Mouse (Mus musculus) bone marrow, adult 2 months (tissue): ENCODE measurements around the gene Cyp1b1. TPM values are rescaled to one million over a fixed set of nuclear protein-coding genes. Genes with fewer than 3 reads are reported as not detected.
A peak's percentile ranks its signal among the peaks of the same experiment; 100 is the strongest.

Experiments used
- H3K27ac ChIP-seq: fragments of 200-500 bp; 2 replicates; pipeline ENCODE4 v1.5.1; 2012; ENCODE audit warnings: low read depth, mild to moderate bottlenecking, control low read depth, inconsistent platforms, low read length; ENCODE audit not compliant: control insufficient read depth, poor library complexity, insufficient read depth
- H3K4me1 ChIP-seq: fragments of 200-500 bp; 2 replicates; pipeline ENCODE4 v1.6.1; 2011; ENCODE audit warnings: low read length; ENCODE audit not compliant: control insufficient read depth, insufficient read depth
- H3K4me3 ChIP-seq: fragments of 200-500 bp; replicated peaks from 2 replicates; pipeline ENCODE3; 2011; ENCODE audit warnings: mild to moderate bottlenecking, low read depth, low read length, control low read depth; ENCODE audit not compliant: control insufficient read depth
- CTCF ChIP-seq: fragments of 200-500 bp; IDR thresholded peaks from 2 replicates; pipeline ENCODE4 v1.5.1; 2011; ENCODE audit warnings: low read length, control low read depth; ENCODE audit not compliant: control insufficient read depth, insufficient read depth
- POLR2A ChIP-seq: fragments of 200-500 bp; IDR thresholded peaks from 2 replicates; pipeline ENCODE4 v1.6.1; 2011; ENCODE audit warnings: low read depth, mild to moderate bottlenecking, control low read depth, low read length, borderline replicate concordance; ENCODE audit not compliant: control insufficient read depth
- WGBS: fragments of 180-500 bp; shearing (Covaris S2); methylation state at CpG from one replicate; pipeline ENCODE4 v1.1.7; 2018; 5-methylcytosine and 5-hydroxymethylcytosine counted together
- polyA plus RNA-seq: library from polyadenylated mRNA; stranded (reverse); fragments of >200 nt; gene quantifications from 2 replicates; pipeline ENCODE4 v1.2.4, GENCODE M21; 2011; ENCODE audit warnings: low replicate concordance; ENCODE audit not compliant: missing spikeins, insufficient read depth, insufficient read length

Gene Cyp1b1
- polyA plus RNA-seq, 1 experiment: 4.2 TPM

DNA sequence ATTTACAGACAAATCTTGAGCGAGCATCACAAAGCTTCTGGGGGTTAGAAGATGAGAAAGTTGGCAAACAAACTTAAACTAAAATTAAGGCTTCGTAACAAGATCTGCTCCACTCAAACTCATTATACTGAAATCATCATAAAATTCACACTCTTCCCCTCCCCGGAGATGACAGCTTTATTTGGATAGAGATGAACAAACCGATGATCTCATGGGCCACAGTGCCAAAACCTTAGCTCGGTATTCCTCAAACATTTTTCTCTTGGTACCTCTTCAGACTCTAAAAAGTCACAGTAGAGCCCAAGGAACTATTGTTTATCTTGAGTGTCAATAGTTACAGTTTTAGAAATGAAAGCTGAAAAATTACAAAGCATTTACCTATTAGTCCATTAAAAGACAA, 11.8 kb upstream of the Cyp1b1 start:
- no peak overlapping the region for H3K27ac ChIP-seq
- no peak overlapping the region for H3K4me3 ChIP-seq
- WGBS: 82% methylated on average over 5 of the region's 5 CpGs
- H3K4me1 ChIP-seq: no peaks in the 10 kb centered on the region
- no peak for TF ChIP-seq CTCF
- TF ChIP-seq POLR2A: no peak

DNA sequence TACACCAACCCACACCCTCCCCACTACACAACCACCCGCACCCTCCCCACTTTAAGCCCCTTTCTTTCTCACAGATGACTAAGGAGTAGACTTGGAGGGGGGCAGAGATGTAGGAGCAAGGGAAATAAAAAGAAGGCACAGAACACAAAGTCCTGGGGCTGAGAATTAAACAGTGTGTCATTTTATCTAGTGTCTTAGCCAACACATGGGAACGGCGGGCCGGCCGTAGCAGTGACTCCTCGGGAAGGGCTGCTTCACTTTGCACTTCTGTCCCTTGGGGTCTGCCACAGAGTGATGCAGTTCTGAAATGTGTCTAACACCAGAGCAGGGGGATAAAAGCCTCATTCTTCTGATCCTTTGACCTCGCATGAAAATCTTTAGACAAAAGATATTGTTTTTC, 5.8 kb upstream of the Cyp1b1 start:
- H3K4me3 ChIP-seq: no peak overlapping the region
- no peak for TF ChIP-seq CTCF
- 83% methylated on average over 7 of the region's 7 CpGs for WGBS
- H3K4me1 ChIP-seq: no peaks in the 10 kb centered on the region; the same call in 1 of the 2 replicates
- no peak overlapping the region for H3K27ac ChIP-seq

DNA sequence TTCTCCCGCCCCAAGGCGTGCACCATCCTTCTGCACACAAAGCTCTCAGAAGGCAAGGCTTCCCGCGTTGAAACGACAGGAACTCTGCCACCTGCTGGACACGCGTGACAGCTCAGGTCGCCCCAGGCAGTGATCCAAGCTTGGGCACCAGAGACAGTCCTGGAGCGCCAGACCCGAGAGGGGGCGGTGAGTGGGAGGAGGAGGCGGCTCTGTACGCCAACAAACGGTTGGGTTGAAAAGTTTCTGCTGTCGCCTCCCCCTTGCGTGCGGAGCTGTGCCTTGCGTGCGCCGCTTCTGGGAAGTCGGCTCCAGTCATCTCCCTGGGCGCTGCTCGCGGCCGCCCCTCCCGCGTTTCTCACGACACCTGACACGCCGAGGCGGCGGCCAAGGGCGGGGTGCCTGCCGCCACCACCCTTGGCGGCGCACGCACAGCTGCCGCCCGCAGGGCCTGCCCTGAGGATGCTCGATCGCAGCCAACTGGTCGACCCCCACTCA, 835 bp upstream of the Cyp1b1 start:
- Histone ChIP-seq H3K4me1 (no peaks in the 10 kb centered on the region; the same call in 1 of the 2 replicates), H3K27ac (no peak overlapping the region), H3K4me3 (no peak overlapping the region)
- no peak for TF ChIP-seq POLR2A
- TF ChIP-seq CTCF: peak; percentile 87
- WGBS: under 1% methylated on average over 42 of the region's 42 CpGs

DNA sequence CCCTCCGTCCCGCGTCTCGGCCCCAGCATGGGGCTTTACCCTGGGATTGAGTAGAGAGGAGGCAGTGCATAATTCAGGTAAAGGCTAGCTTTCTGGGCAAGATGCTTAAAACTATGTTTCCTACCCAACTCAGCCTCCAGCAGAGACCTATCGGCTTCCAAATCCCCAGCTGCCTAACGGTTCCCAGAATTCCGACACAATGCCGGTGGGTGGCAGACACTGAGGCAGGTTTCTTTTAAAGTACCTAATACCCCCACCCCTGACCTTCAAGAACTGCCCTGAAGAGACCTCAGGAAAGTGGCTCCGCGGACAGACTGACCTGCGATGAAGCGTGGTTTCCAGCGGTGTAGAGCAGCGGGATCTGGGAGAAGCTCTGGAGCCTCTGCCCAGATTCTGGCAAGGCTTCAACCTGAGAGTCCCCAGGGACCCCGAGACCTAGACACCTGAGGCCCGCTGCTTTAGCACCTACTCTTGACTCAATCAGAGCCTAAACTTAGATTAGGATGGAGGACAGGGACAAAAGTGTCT, 429 bp downstream of the Cyp1b1 start:
- peak overlapping the region; percentile 14; the same call in 1 of the 2 replicates for H3K27ac ChIP-seq
- no peak overlapping the region for H3K4me3 ChIP-seq
- H3K4me1 ChIP-seq: no peaks in the 10 kb centered on the region; the same call in 1 of the 2 replicates
- WGBS: 9% methylated on average over 16 of the region's 16 CpGs
- no peak for TF ChIP-seq CTCF
- no peak for TF ChIP-seq POLR2A

DNA sequence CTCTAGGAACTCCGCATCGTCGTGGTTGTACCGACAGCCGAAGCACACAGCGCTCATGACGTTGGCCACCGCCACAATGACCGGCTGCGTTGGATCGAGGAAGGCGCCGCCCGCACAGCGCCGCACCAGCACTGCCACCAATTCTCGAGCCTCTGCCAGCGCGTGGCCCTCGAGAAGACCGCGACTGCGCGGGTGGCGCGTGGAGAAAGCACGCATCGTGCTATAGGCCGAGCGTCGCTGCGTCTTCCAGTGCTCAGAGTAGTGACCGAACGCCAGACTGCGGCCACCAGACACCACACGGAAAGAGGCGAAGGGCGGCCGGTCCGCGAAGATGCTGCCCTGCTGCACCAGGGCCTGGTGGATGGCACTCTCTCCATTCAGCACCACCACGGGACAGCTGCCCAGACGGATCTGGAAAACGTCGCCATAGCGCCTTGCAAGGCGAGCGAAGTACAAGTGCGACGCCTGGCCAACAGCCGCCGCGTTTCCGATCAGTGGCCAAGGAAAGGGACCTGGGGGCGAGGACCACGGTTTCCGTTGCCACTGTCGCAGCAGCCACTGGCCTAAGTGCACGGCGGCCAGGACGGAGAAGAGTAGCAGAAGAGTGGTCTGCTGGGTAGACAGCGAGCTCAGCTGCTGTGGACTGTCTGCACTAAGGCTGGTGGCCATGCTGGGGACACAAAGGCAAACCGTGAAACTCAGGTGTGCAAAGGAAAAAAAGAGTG, 1.1 kb downstream of the Cyp1b1 start:
- TF ChIP-seq POLR2A (peak; percentile 12; the same call in 1 of the 2 replicates), CTCF (no peak)
- H3K27ac ChIP-seq: 0 out of 2 replicates have a peak overlapping the region, but pooled peaks have one; percentile 12
- WGBS: 2% methylated on average over 63 of the region's 63 CpGs
- no peak overlapping the region for H3K4me3 ChIP-seq
- H3K4me1 ChIP-seq: no peaks in the 10 kb centered on the region; the same call in 1 of the 2 replicates

DNA sequence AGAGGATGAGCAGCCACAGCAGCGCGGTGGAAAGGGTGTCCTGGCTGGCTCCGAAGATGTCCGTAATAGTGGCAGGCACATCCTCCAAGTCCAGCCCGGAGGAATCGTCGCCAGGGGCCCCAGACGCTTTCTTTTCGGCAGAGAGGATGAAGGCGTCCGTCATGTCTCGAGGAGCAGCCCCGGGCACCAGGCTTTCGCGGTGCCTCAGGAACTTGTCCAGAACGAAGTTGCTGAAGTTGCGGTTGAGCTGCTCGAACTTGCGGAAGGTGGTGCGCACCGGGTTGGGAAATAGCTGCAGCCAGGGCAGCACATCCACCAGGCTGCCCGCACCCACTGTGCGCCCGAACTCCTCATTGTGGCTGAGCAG, 1.6 kb downstream of the Cyp1b1 start:
- H3K4me3 ChIP-seq: no peak overlapping the region
- 2% methylated on average over 24 of the region's 24 CpGs for WGBS
- TF ChIP-seq CTCF (no peak), POLR2A (no peak)
- H3K4me1 ChIP-seq: no peaks in the 10 kb centered on the region; the same call in 1 of the 2 replicates
- no peak overlapping the region for H3K27ac ChIP-seq

DNA sequence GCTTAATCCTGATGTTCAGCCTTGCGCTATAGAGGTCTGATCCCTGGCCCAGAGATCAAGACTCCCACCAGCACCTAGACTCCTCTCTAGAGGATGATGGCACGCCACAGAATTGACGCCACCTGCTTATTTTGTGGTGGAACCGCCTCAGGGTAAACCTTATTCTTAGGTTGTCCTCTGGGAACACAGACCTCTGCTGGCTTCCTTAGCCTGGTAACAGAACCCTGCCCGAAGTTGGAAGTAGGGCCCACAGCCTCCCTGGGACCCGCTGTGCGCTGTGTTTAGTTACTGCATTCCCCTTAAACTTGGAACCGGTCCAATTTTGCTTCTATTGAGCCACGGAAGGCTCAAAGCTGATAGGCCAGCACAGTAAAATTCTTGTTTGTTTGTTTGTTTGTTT, 2.3 kb downstream of the Cyp1b1 start:
- WGBS: 24% methylated on average over 9 of the region's 9 CpGs
- Histone ChIP-seq H3K4me1 (no peaks in the 10 kb centered on the region; the same call in 1 of the 2 replicates), H3K4me3 (no peak overlapping the region), H3K27ac (no peak overlapping the region)
- TF ChIP-seq CTCF: no peak
- TF ChIP-seq POLR2A: no peak

GRCm38 (mm10) chr17:79711944-79712343, 2.9 kb downstream of the Cyp1b1 start:
- no peak overlapping the region for H3K4me3 ChIP-seq
- WGBS: 26% methylated on average over 6 of the region's 6 CpGs
- no peak for TF ChIP-seq CTCF
- no peak for TF ChIP-seq POLR2A
- H3K27ac ChIP-seq: no peak overlapping the region
- H3K4me1 ChIP-seq: no peaks in the 10 kb centered on the region; the same call in 1 of the 2 replicates
